Mouse (Mus musculus): ENCODE results near the gene Tvp23b. TPM values are rescaled to one million over a fixed set of nuclear protein-coding genes. Genes with fewer than 3 reads are reported as not detected.

The Tvp23b gene
- total and polyA plus RNA-seq, 3 experiments, result 24.3 to 40.0 TPM; not detected in 1

- TF ChIP-seq MAZ (IDR thresholded peaks at IDR 0.05; ENCODE audit: low read depth, low read length), result no peak
- TF ChIP-seq RCOR1 (IDR thresholded peaks at IDR 0.05; ENCODE audit: low read depth, low read length), result no peak
- no peak for TF ChIP-seq ZC3H11A (IDR thresholded peaks at IDR 0.05; ENCODE audit: low read depth, low read length)
- TF ChIP-seq RAD21 (IDR thresholded peaks at IDR 0.05; ENCODE audit: low read depth, low read length), result no peak
- TF ChIP-seq MAX (IDR thresholded peaks at IDR 0.05; ENCODE audit: low read length), result no peak
- TF ChIP-seq TBP (IDR thresholded peaks at IDR 0.05; ENCODE audit: low read depth, low read length), result no peak
- TF ChIP-seq POLR2AphosphoS2 (IDR thresholded peaks at IDR 0.05; ENCODE audit: low read length), result no peak
- TF ChIP-seq JUND (IDR thresholded peaks at IDR 0.05; ENCODE audit: low read depth, low read length), result peak; percentile 6; the same call in 1 of the 2 replicates
- no peak; the same call in 1 of the 2 replicates for TF ChIP-seq MEF2A (IDR thresholded peaks at IDR 0.05; ENCODE audit: extremely low read depth, insufficient replicate concordance, low read depth, low read length, poor library complexity, severe bottlenecking)
- no peak for TF ChIP-seq E2F4 (IDR thresholded peaks at IDR 0.05; ENCODE audit: borderline replicate concordance, low read depth, low read length)
- no peak for TF ChIP-seq USF2 (IDR thresholded peaks at IDR 0.05; ENCODE audit: borderline replicate concordance in 1 of 2, insufficient read depth in 1 of 2, low read depth in 1 of 2, low read length in 2 of 2)
- TF ChIP-seq CHD2 (IDR thresholded peaks at IDR 0.05; ENCODE audit: low read length), result no peak
- no peak for TF ChIP-seq SMC3 (IDR thresholded peaks at IDR 0.05; ENCODE audit: low read depth, low read length)
- TF ChIP-seq USF1 (IDR thresholded peaks at IDR 0.05; ENCODE audit: low read depth, low read length), result no peak
- TF ChIP-seq KAT2A (conservative IDR thresholded peaks at IDR 0.05; ENCODE audit: low read depth, low read length), result no peak
- TF ChIP-seq ETS1 (IDR thresholded peaks at IDR 0.05; ENCODE audit: low read depth, low read length), result peak; percentile 77
- TF ChIP-seq NELFE (IDR thresholded peaks at IDR 0.05; ENCODE audit: low read depth, low read length), result no peak
- no peak for TF ChIP-seq MYB (IDR thresholded peaks at IDR 0.05; ENCODE audit: low read depth, low read length)
Measured at GRCm38 (mm10) chr11:62903871-62904495, 24.7 kb downstream of the Tvp23b start (continued).

- Histone ChIP-seq H3K9me3 (replicated peaks; ENCODE audit: insufficient read depth, low read length) (no peaks in the 10 kb centered on the region), H3K79me2 (ENCODE audit: control insufficient read depth, insufficient read depth, low read length, poor library complexity) (no peaks in the 10 kb centered on the region), H3K9ac (ENCODE audit: control insufficient read depth, low read depth, low read length, poor library complexity, severe bottlenecking) (no peak overlapping the region), H3K36me3 (ENCODE audit: control insufficient read depth in 1 of 2, insufficient read depth in 2 of 2, low read length in 2 of 2) (0 out of 4 replicates have a peak, but pooled peaks cover 0 to 2% of the 10 kb centered on the region in 2 experiments), H3K4me3 (ENCODE audit: control insufficient read depth in 1 of 2, insufficient read depth in 1 of 2, low read depth in 2 of 2, low read length in 2 of 2) (no peak overlapping the region), H3K4me1 (ENCODE audit: control insufficient read depth in 1 of 2, insufficient read depth in 2 of 2, low read length in 2 of 2) (no peaks in the 10 kb centered on the region), H3K27ac (ENCODE audit: control insufficient read depth, low read depth, low read length) (no peak overlapping the region), H3K27me3 (ENCODE audit: control insufficient read depth in 1 of 2, insufficient read depth in 2 of 2, low read length in 2 of 2) (no peaks in the 10 kb centered on the region)
- DNase-seq (ENCODE audit: low read depth, low spot score), result peak; percentile 56
- TF ChIP-seq SMC3 (IDR thresholded peaks at IDR 0.05; ENCODE audit: low read depth, low read length) (peak; percentile 83), CTCF (IDR thresholded peaks at IDR 0.05 in 2 of 3, conservative IDR thresholded peaks at IDR 0.05 in 1 of 3; ENCODE audit: control insufficient read depth in 1 of 3, insufficient read depth in 1 of 3, low read depth in 2 of 3, low read length in 3 of 3, poor library complexity in 1 of 3, severe bottlenecking in 1 of 3) (peak; percentile 38 to 67 (median 43)), MYB (IDR thresholded peaks at IDR 0.05; ENCODE audit: low read depth, low read length) (no peak), RAD21 (IDR thresholded peaks at IDR 0.05; ENCODE audit: low read depth, low read length) (peak; percentile 39), EP300 (IDR thresholded peaks at IDR 0.05; ENCODE audit: low read depth in 1 of 2, low read length in 2 of 2) (peak; percentile 55 to 57; a peak in 3 of 4 replicates), GATA1 (IDR thresholded peaks at IDR 0.05; ENCODE audit: low read depth, low read length) (peak; percentile 22; the same call in 1 of the 2 replicates), ZNF384 (IDR thresholded peaks at IDR 0.05; ENCODE audit: low read depth, low read length) (no peak), TCF12 (IDR thresholded peaks at IDR 0.05; ENCODE audit: low read depth, low read length) (peak; percentile 47; the same call in 1 of the 2 replicates)
Measured at GRCm38 (mm10) chr11:62909720-62910306, 30.6 kb downstream of the Tvp23b start.

All from MEL (cell line).